8 mouse cellular contexts compared by ENCODE assay signal in the genomic region with DNA sequence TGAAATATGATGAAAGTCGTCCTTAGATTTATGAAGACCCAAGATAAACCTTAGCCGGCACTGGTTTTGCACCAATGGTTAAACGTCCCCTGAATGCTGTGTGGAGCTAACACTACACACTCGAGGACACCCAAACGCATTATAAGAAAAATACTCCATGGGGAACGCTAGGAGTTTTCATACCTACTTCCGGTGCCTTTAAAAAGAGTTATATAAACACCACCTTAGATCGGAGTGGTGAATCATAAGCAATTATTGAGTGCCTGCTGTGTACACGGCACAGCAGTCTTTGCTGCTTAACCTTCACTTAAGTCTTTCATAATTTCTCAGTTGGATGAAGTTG. TPM values are rescaled to one million over a fixed set of nuclear protein-coding genes. Genes with fewer than 3 reads are reported as not detected.
DNase-seq lines count a peak whose midpoint lies in the region; ATAC-seq and TF ChIP-seq lines count a peak whose summit lies in the region.

No protein-coding gene starts in this region.

- H3K4me2 ChIP-seq in embryonic facial prominence, embryonic 13.5 days, result peak overlapping the region; percentile 75
- H3K4me2 ChIP-seq in neural tube, embryonic 15.5 days, result peak overlapping the region; percentile 74

- peaks cover 4% of the 10 kb centered on the region; the same call in 1 of the 2 replicates for H3K4me1 ChIP-seq in lung, adult 2 months (ENCODE audit: control insufficient read depth, insufficient read depth, low read length)
- peaks cover 13% of the 10 kb centered on the region for H3K4me1 ChIP-seq in embryonic facial prominence, embryonic 13.5 days
- H3K4me1 ChIP-seq in limb, embryonic 10.5 days, result peaks cover 29% of the 10 kb centered on the region
- peaks cover 17% of the 10 kb centered on the region for H3K4me1 ChIP-seq in neural tube, embryonic 15.5 days

- DNase-seq in lung, adult 2 months, result no peak
- DNase-seq in lung, postnatal 4 days, result no peak
- DNase-seq in limb, embryonic 10.5 days (ENCODE audit: low spot score), result no peak
- no peak for DNase-seq in left cerebral cortex, adult 9 months (ENCODE audit: low spot score in 2 of 2)
- no peak for DNase-seq in adrenal gland, postnatal 10 days
- no peak for DNase-seq in right cerebral cortex, adult 18-20 months

- H3K4me3 ChIP-seq in lung, adult 2 months (replicated peaks; ENCODE audit: extremely low read depth, low read depth, low read length), result peak overlapping the region; percentile 78
- H3K4me3 ChIP-seq in embryonic facial prominence, embryonic 13.5 days, result peak overlapping the region; percentile 94
- H3K4me3 ChIP-seq in limb, embryonic 10.5 days, result peak overlapping the region; percentile 97
- H3K4me3 ChIP-seq in neural tube, embryonic 15.5 days (replicated peaks), result peak overlapping the region; percentile 82

- H3K36me3 ChIP-seq in embryonic facial prominence, embryonic 13.5 days, result no peaks in the 10 kb centered on the region
- H3K36me3 ChIP-seq in limb, embryonic 10.5 days, result no peaks in the 10 kb centered on the region
- no peaks in the 10 kb centered on the region for H3K36me3 ChIP-seq in neural tube, embryonic 15.5 days

- H3K9ac ChIP-seq in embryonic facial prominence, embryonic 13.5 days, result peak overlapping the region; percentile 100
- peak overlapping the region; percentile 98 for H3K9ac ChIP-seq in neural tube, embryonic 15.5 days (replicated peaks)

- no peaks in the 10 kb centered on the region for H3K27me3 ChIP-seq in embryonic facial prominence, embryonic 13.5 days
- H3K27me3 ChIP-seq in limb, embryonic 10.5 days (ENCODE audit: low read depth, poor library complexity, severe bottlenecking), result no peaks in the 10 kb centered on the region
- H3K27me3 ChIP-seq in neural tube, embryonic 15.5 days (replicated peaks), result no peaks in the 10 kb centered on the region

- peak overlapping the region; percentile 100 for H3K27ac ChIP-seq in embryonic facial prominence, embryonic 13.5 days
- peak overlapping the region; percentile 100 for H3K27ac ChIP-seq in limb, embryonic 10.5 days
- H3K27ac ChIP-seq in neural tube, embryonic 15.5 days (replicated peaks), result peak overlapping the region; percentile 100

- no peaks in the 10 kb centered on the region for H3K9me3 ChIP-seq in embryonic facial prominence, embryonic 13.5 days
- H3K9me3 ChIP-seq in limb, embryonic 10.5 days (replicated peaks), result no peaks in the 10 kb centered on the region
- no peaks in the 10 kb centered on the region for H3K9me3 ChIP-seq in neural tube, embryonic 15.5 days (replicated peaks)

- no peak for TF ChIP-seq POLR2A in lung, adult 2 months (IDR thresholded peaks at IDR 0.05; ENCODE audit: borderline replicate concordance, extremely low read depth, low read depth, low read length)

- 7% methylated on average over 9 of the region's 9 CpGs for WGBS in lung, adult 2 months
- WGBS in embryonic facial prominence, embryonic 13.5 days, result 4% methylated on average over 9 of the region's 9 CpGs
- WGBS in limb, embryonic 10.5 days, result 13% methylated on average over 9 of the region's 9 CpGs
- WGBS in neural tube, embryonic 15.5 days, result 3% methylated on average over 9 of the region's 9 CpGs

- TF ChIP-seq CTCF in lung, adult 2 months (IDR thresholded peaks at IDR 0.05; ENCODE audit: insufficient read depth, low read length), result no peak

- ATAC-seq in embryonic facial prominence, embryonic 13.5 days (ENCODE audit: insufficient number of reproducible peaks, insufficient read depth, low FRiP score, low TSS enrichment, low read depth), result no peak
- no peak for ATAC-seq in neural tube, embryonic 15.5 days (ENCODE audit: low FRiP score)

RNA-seq across cellular contexts. Expression of gene Arid1b, which starts 0.7 kb away (rescaled TPM):
- polyA plus RNA-seq in lung, adult 2 months (2012; rRNA removed), result 60.1 and 60.4 TPM in 2 replicates
- polyA plus RNA-seq in embryonic facial prominence, embryonic 13.5 days (2015; fragmentation: Nextera tagmentation; extraction: Ambion mirVana), result 13.0 and 14.1 TPM in 2 replicates
- 10.7 and 12.5 TPM in 2 replicates for polyA plus RNA-seq in limb, embryonic 10.5 days (2016; fragmentation: Nextera tagmentation; extraction: Ambion mirVana)
- polyA plus RNA-seq in neural tube, embryonic 15.5 days (2015; fragmentation: Nextera tagmentation; extraction: Ambion mirVana), result 12.5 and 13.5 TPM in 2 replicates
- 10 to 100 TPM; 56.1 to 75.4 TPM for total RNA-seq in adrenal gland, postnatal 10 days (2021)
